Mouse (Mus musculus): ENCODE measurements around the gene Lrrc4c. TPM values are rescaled to one million over a fixed set of nuclear protein-coding genes. Genes with fewer than 3 reads are reported as not detected.

The Lrrc4c gene
- polyA plus RNA-seq, 1 experiment from 2014 or later: 7.6 TPM

Small RNAs within 50 kb of the gene (microRNA-seq; reads per million reads assigned to microRNA genes)
- not detected for gene Gm44320

Measured in stomach, embryonic 14.5 days (tissue).